Mouse (Mus musculus): Measurements from ENCODE around the gene Itga11. TPM values are rescaled to one million over a fixed set of nuclear protein-coding genes. Genes with fewer than 3 reads are reported as not detected.

Itga11 gene
- 0.31 TPM for polyA plus RNA-seq (2014; fragmentation: Illumina TruSeq; extraction: RNeasy Lipid Tissue Mini Kit (QIAGEN cat#74804))

DNA sequence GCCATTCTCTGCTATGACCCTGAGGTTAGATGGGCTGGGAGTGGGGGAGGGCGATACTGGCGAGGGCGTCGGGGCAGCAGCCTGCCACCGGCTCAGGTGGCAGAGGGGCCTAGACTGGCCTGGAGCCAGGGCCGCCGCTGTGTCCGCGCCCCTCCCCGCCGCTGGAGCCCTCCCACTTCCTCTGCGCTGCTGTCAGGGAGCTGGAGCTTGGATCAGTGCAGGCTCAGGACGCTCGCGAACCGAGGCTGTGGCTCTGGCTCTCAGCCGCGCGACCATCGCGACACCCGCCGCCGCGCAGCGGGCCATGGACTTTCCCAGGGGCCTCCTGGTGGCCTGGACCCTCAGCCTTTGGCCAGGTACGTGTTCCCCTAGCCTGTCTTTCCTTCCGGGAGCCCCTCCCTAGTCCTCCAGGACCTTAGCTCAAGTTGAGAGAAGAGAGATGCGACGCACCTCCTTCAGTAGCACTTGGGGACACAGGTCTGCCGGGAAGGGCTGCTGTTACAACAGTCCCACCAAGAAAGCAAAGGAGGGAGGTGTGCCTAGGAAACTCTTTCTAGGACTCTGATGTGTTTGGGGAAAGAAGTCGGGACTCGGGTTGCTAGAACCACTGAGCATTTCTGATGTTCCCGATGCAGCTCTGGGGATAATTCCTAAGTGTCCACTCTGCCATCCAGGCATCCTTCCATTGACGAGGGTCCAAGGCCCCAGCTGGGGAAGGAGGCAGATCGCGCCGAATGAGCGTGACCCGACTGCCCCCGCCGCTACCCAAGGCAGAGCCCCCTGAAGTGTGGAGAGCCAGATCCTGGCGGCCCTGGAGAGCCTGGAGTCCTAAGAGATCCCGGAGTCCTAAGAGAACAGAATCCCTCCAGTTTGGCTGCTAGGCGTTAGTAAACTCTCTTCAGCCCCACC is at the start of gene Itga11:
Gene Itga11, plus strand, starts transcription at position 186 of the 909 bp plus-strand sequence.

DNA sequence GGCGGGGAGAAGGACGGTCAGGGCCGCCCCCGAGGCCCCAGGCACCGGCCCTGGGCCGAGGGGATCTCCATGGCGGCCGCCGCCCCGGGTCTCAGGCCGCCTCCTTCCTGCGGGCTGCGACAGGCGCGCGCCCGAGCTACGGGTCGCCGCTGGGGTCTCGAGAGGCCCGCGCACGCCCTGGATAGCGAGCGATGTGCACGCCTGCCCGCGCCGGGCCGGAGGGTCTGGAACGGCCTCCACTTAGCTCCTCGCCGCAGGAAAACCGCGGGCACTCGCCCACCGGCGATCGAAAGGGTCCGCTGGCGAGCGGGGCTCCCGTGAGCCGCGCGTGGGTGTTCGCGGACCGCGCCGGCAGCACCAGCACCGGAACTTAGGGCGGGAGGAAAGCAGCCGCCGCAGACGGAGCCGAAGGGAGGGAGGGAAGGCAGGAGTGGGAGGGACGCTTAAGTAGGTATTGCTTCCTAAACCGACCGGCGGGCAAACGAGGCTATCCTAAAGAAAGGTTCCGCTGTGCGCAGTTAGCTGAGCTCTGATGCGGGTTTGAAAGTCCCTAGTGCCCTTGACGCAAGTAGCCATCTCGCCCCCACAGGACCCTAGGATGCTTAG is 134.0 kb downstream of the Itga11 start, which contains the start of gene Fem1b:
Gene Fem1b, minus strand, starts transcription at position 419 of the 606 bp plus-strand sequence.

Other genes with a start within 250 kb of the Itga11 start
- 1.7 TPM for gene Coro2b, start 140.8 kb upstream of the Itga11 start, polyA plus RNA-seq (2014; fragmentation: Illumina TruSeq; extraction: RNeasy Lipid Tissue Mini Kit (QIAGEN cat#74804))
- 87.1 TPM for gene Fem1b, start 134.1 kb downstream of the Itga11 start, polyA plus RNA-seq (2014; fragmentation: Illumina TruSeq; extraction: RNeasy Lipid Tissue Mini Kit (QIAGEN cat#74804))
- gene Cln6, start 161.0 kb downstream of the Itga11 start, polyA plus RNA-seq (2014; fragmentation: Illumina TruSeq; extraction: RNeasy Lipid Tissue Mini Kit (QIAGEN cat#74804)), result 7.2 TPM
- 22.8 TPM for gene Calml4, start 180.3 kb downstream of the Itga11 start, polyA plus RNA-seq (2014; fragmentation: Illumina TruSeq; extraction: RNeasy Lipid Tissue Mini Kit (QIAGEN cat#74804))